Mouse (Mus musculus) kidney, postnatal 0 days (tissue): ENCODE measurements around the gene Tmem120b. TPM values are rescaled to one million over a fixed set of nuclear protein-coding genes. Genes with fewer than 3 reads are reported as not detected.

Experiments
- ATAC-seq: fragments of 200-750 bp; cut with Nextera tagmentation; replicated peaks from 2 replicates; pipeline ENCODE4 v1.8.0; 2017; ENCODE audit warnings: low read depth, moderate number of reproducible peaks, moderate TSS enrichment, moderate library complexity; ENCODE audit not compliant: low FRiP score
- DNase-seq: peaks from one replicate; pipeline ENCODE4 v3.0.0-alpha.2; 2016; ENCODE audit warnings: low spot score
- H3K27ac ChIP-seq: fragments of 300-500 bp; sonication (generic); 2 replicates; pipeline ENCODE4 v1.5.1; 2014; ENCODE audit warnings: mild to moderate bottlenecking
- H3K27me3 ChIP-seq: fragments of 300-500 bp; sonication (generic); 2 replicates; pipeline ENCODE4 v1.6.1; 2014; ENCODE audit warnings: low read length, mixed read lengths; ENCODE audit not compliant: insufficient read depth
- H3K36me3 ChIP-seq: fragments of 300-500 bp; sonication (generic); 2 replicates; pipeline ENCODE4 v1.6.1; 2014; ENCODE audit warnings: low read length, mixed read lengths; ENCODE audit not compliant: insufficient read depth
- H3K4me1 ChIP-seq: fragments of 300-500 bp; sonication (generic); replicated peaks from 2 replicates; pipeline ENCODE4 v1.6.1; 2014; ENCODE audit warnings: antibody characterized with exemption, low read length, mixed read lengths; ENCODE audit not compliant: insufficient read depth
- H3K4me2 ChIP-seq: fragments of 300-500 bp; sonication (generic); 2 replicates; pipeline ENCODE4 v1.6.1; 2014; ENCODE audit warnings: mild to moderate bottlenecking, low read length, moderate library complexity, mixed read lengths
- H3K4me3 ChIP-seq: fragments of 300-500 bp; sonication (generic); replicated peaks from 2 replicates; pipeline ENCODE4 v1.5.1; 2014; ENCODE audit warnings: low read depth, low read length
- H3K9ac ChIP-seq: fragments of 300-500 bp; sonication (generic); 2 replicates; pipeline ENCODE4 v1.6.1; 2014; ENCODE audit warnings: low read depth, low read length
- H3K9me3 ChIP-seq: fragments of 300-500 bp; sonication (generic); replicated peaks from 2 replicates; pipeline ENCODE4 v1.6.1; 2016; ENCODE audit warnings: low read length, inconsistent platforms, mixed read lengths
- CTCF ChIP-seq: IDR thresholded peaks from 2 replicates; pipeline ENCODE4 v1.5.1; 2016; ENCODE audit warnings: antibody characterized with exemption, low read depth, mild to moderate bottlenecking, moderate library complexity
- WGBS: fragments of 180-500 bp; shearing (Covaris S2); extraction: QIAGEN DNeasy Blood & Tissue Kit; methylation state at CpG from one replicate; pipeline ENCODE4 v1.1.7; 2014; 5-methylcytosine and 5-hydroxymethylcytosine counted together
- polyA plus RNA-seq: library from polyadenylated mRNA; unstranded; fragments of >200 nt; fragmentation: Nextera tagmentation; extraction: Ambion mirVana; gene quantifications from 2 replicates; pipeline ENCODE4 v1.2.1, GENCODE M21; 2015

Gene Tmem120b
- polyA plus RNA-seq, 1 experiment from 2014 or later = 12.6 TPM

DNA sequence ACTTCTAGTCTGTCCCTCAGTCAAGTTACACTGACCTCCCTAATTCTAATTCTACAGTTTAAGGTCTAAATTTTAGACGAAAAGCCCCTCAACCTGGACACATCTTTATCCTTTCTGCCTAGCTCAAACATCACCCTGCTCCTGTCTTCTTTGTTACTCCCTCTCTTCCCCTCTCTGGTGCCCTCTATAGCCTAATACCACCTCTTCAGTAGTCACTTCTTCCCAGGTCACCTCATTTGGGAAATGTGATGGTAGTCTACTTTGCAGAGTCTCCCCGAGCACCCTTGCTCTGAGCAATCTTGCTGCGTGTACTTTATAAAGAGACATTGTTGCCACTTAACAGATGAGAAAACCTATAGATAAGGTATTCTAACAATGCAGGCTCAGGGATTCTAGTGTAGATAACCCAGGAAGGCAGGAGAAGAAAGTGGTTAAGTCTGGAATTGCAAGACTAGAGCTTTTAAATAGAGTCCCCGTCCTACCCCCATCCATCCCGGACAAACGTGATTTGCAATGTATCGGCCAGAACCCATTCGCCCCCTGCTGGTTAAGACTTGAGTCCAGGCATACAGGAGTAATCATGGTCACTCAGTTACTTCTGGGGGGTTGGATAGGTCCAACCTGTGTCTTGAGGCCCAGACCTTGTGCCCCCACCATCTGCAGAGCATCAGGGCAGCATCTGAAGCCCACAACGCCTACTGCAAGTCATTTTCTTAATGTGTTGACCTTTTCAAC is 22.5 kb upstream of the Tmem120b start:
- Histone ChIP-seq H3K9ac (no peak overlapping the region), H3K27ac (no peak overlapping the region), H3K9me3 (no peaks in the 10 kb centered on the region), H3K36me3 (no peaks in the 10 kb centered on the region), H3K4me2 (no peak overlapping the region), H3K27me3 (no peaks in the 10 kb centered on the region), H3K4me3 (no peak overlapping the region), H3K4me1 (no peaks in the 10 kb centered on the region)
- peak; percentile 46 for ATAC-seq
- TF ChIP-seq CTCF = peak; percentile 90
- 23% methylated on average over 9 of the region's 9 CpGs for WGBS
- DNase-seq = peak; percentile 92

DNA sequence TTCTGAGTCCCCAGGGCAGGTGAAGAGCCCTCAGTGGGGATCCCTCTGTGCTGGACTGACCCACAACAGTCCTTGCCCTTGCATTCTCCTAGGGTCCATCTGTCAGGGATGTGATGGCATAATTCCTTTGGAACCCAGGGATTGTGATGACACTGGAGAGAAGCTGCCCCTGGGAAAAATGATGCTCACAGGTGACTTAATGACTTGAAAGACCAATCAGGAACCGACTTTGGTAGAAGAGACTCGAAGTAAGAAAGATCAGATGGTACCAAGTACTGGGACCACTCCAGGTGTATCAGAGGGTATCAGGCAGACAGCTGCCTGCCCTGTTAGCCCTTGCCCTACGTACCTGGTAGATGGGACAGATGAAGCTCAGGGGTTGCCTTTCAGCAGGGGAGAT is 21.3 kb upstream of the Tmem120b start, which contains the start of gene Morn3:
Morn3 (minus strand) TSS at position 101 of the 400 bp plus-strand sequence.
- ATAC-seq (no peak), DNase-seq (no peak)
- Histone ChIP-seq H3K9me3 (no peaks in the 10 kb centered on the region), H3K27ac (no peak within 1 kb of the TSS), H3K27me3 (no peaks in the 10 kb centered on the region), H3K36me3 (no peaks in the 10 kb centered on the region), H3K9ac (no peak within 1 kb of the TSS), H3K4me3 (no peak within 1 kb of the TSS), H3K4me2 (no peak within 1 kb of the TSS), H3K4me1 (no peaks in the 10 kb centered on the region)
- TF ChIP-seq CTCF = no peak
- 80% methylated on average over 3 of the region's 3 CpGs for WGBS

DNA sequence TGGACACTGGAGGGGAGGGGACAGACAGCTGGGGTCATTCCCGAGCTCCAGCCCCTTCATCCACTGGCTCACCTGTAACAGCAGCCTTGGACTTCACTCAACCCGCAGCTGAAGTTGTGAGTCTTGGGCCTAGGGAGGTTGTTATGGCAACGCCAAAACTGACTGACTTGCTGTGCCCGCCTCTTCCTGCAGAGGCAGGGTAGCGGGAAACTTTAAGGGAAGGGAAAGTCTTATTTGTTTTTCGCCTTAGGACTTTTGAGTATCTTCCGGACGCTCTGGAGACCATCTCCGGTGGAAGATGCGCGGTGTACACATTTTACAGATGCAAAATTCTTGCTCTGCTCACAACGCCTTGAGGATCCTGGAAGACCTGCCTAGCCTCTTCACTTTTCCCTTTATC is 18.9 kb upstream of the Tmem120b start:
- peak overlapping the region; percentile 40; the same call in 1 of the 2 replicates for H3K9ac ChIP-seq

DNA sequence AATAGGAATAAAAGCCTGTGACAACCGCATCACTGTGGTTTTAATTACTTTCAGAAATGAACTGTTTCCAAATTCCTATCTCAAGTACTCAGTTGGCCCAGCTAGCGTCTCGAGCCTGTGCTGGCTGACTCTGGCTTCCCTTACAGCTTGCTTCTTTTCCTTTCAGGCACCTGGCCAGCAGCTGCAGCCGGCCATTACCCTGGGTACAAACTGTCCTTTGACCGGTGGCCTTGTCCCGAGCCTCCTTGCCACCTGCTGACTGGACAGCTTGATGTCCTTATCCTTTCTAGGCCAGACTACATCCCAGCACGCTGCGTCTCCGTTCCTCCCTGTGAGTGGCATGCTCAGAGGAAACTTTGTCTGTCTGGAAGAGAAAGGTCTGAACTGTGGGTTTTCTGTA is 17.3 kb upstream of the Tmem120b start:
- no peak for ATAC-seq
- H3K27me3 ChIP-seq = no peaks in the 10 kb centered on the region
- no peak overlapping the region for H3K27ac ChIP-seq
- H3K4me3 ChIP-seq = no peak overlapping the region
- WGBS = 79% methylated on average over 9 of the region's 9 CpGs
- no peak overlapping the region for H3K9ac ChIP-seq
- TF ChIP-seq CTCF = no peak
- no peak overlapping the region for H3K4me2 ChIP-seq
- no peaks in the 10 kb centered on the region for H3K4me1 ChIP-seq
- no peaks in the 10 kb centered on the region for H3K9me3 ChIP-seq
- no peak for DNase-seq
- no peaks in the 10 kb centered on the region for H3K36me3 ChIP-seq

More for the DNA sequence above, 18.9 kb upstream of the Tmem120b start:
- DNase-seq (peak; percentile 86), ATAC-seq (peak; percentile 53; the same call in 1 of the 2 replicates)
- 3% methylated on average over 12 of the region's 12 CpGs for WGBS
- peak; percentile 45 for TF ChIP-seq CTCF
- no peaks in the 10 kb centered on the region for H3K9me3 ChIP-seq
- H3K36me3 ChIP-seq = no peaks in the 10 kb centered on the region
- no peaks in the 10 kb centered on the region for H3K4me1 ChIP-seq
- no peak overlapping the region for H3K4me3 ChIP-seq
- H3K27ac ChIP-seq = no peak overlapping the region
- peak overlapping the region; percentile 48 for H3K4me2 ChIP-seq
- H3K27me3 ChIP-seq = no peaks in the 10 kb centered on the region

DNA sequence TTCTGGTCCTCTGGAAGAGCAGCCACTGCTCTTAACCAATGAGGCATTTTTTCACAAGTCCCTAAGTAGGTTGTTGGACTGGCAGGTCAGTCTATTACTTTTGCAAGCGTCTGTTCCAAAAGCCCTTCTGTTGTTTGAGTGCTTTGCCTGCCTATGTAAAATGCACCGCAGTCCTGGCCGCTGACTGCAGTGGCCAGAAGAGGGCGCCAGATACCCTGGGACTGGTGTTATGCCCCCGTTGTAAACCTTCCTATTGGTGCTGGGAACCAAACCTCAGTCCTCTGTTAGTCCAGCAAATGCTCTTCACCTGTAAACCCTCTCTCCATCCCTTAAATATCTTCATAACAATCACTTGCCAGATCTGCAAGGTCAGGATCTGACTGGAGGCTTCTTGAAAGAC is 16.5 kb upstream of the Tmem120b start:
- DNase-seq (no peak), ATAC-seq (no peak)
- Histone ChIP-seq H3K9me3 (no peaks in the 10 kb centered on the region), H3K4me1 (no peaks in the 10 kb centered on the region), H3K36me3 (no peaks in the 10 kb centered on the region), H3K4me3 (no peak overlapping the region), H3K27me3 (no peaks in the 10 kb centered on the region), H3K9ac (no peak overlapping the region), H3K27ac (no peak overlapping the region), H3K4me2 (no peak overlapping the region)
- 87% methylated on average over 5 of the region's 5 CpGs for WGBS
- TF ChIP-seq CTCF = 0 out of 2 replicates have a peak, but pooled peaks have one; percentile 11

DNA sequence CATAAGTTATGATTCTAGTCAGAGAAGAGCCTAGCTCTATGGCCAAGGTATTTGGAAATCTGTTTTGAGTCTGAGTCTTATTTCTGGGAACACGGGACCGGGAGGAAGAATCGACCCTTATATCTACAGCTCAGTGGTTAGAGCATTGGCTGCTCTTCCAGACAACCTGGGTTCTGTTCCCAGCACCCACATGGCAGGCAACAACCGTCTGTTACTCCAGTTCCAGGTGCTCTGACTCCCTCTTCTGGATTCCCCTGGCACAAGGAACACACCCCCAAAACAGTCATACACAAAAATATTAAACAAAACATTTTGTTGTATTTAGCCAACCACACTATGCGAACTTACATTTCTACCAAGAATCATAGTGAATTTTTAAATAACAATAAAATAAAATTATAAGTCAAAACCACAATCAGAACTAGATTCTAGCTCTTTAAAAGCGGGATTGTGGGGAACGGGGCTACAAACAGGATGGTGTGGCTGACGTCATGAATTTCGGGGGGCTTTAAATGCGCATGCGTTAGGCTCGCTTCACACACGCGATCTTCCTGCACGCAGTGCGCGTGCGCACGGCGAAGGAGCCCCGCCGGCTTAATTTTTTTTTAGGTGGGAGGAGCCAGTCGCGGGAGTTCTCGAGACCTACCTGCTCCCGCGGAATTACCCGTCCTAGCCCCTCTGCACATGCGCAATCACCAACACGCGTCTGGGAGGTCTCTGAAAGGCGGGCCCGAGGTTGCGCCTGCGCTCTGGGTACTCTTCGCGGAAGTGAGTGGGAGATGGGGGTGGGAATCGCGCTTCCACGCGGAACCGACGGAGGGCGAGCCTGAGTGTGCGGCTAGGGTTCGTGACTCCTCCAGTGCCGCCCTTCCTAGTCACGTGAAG is 10.6 kb upstream of the Tmem120b start:
- peak; percentile 56 for TF ChIP-seq CTCF
- WGBS = 8% methylated on average over 48 of the region's 48 CpGs
- H3K9me3 ChIP-seq = no peaks in the 10 kb centered on the region
- H3K36me3 ChIP-seq = no peaks in the 10 kb centered on the region
- H3K9ac ChIP-seq = peak overlapping the region; percentile 45
- ATAC-seq (peak; percentile 91), DNase-seq (peak; percentile 100)
- no peaks in the 10 kb centered on the region for H3K27me3 ChIP-seq
- peak overlapping the region; percentile 33 for H3K4me3 ChIP-seq
- peak overlapping the region; percentile 68 for H3K27ac ChIP-seq
- peak overlapping the region; percentile 53 for H3K4me2 ChIP-seq
- peaks cover 11% of the 10 kb centered on the region for H3K4me1 ChIP-seq
